Mouse (Mus musculus): ENCODE results near the gene Fam129b. TPM values are rescaled to one million over a fixed set of nuclear protein-coding genes. Genes with fewer than 3 reads are reported as not detected.

The Fam129b gene
- polyA plus RNA-seq, 2 experiments, result 2.7 to 5.9 TPM

DNA sequence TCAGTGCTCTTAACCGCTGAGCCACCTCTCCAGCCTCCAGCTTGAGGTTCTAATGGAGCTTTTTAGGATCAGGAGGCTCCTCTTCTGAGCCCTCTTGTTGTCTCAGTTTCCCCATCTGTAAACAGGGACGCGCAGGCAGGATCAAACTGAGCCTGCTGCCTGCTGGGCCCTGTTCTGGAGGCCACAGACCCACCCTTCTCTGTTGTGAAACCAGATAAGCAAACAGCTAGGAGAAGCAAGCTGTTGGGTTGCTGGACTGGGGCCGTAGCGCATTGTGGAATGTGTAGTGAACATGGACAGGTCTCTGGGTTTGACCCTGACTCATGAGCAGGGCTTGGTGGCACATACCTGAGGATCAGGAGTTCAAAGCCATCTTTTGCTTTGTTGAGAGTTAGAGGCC, 28.7 kb downstream of the Fam129b start:
- no peaks in the 10 kb centered on the region for H3K27me3 ChIP-seq (ENCODE audit: control insufficient read depth, insufficient read depth, low read length)
- no peaks in the 10 kb centered on the region for H3K9me3 ChIP-seq (ENCODE audit: control insufficient read depth, low read length)

DNA sequence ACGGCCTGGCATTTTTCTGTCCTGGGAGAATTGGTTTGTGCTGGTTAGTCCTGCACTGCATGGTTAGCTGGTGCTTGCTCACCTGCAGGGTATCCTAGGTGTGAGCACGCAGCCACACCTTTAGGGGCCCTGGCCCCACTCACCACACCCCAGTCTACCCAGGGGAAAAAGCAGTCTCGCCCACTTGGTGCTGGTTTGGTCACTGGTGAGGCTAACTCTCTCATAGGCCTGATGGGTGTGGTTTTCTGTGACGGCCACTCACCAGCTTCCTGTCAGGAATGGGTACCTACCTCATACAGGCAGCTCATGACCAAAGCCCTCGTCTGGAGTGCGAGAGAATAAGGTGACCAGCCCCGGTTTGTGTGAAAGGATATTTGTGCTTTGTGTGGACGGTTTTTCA, 29.4 kb downstream of the Fam129b start:
- no peak overlapping the region for H3K27ac ChIP-seq
- no peak for DNase-seq (ENCODE audit: low read depth in 3 of 3, low spot score in 3 of 3)
- H3K4me1 ChIP-seq (replicated peaks; ENCODE audit: control insufficient read depth in 2 of 2, insufficient read depth in 2 of 2, low read length in 1 of 2), result peaks cover 11 to 29% of the 10 kb centered on the region in 2 experiments

More for the DNA sequence above, 28.7 kb downstream of the Fam129b start:
- Histone ChIP-seq H3K4me3 (ENCODE audit: insufficient read depth in 1 of 2, low read depth in 2 of 2, low read length in 2 of 2) (no peak overlapping the region), H3K4me1 (replicated peaks; ENCODE audit: control insufficient read depth in 2 of 2, insufficient read depth in 2 of 2, low read length in 1 of 2) (peaks cover 11 to 29% of the 10 kb centered on the region in 2 experiments), H3K9ac (replicated peaks) (no peak overlapping the region), H3K36me3 (replicated peaks; ENCODE audit: control insufficient read depth, insufficient read depth, low read depth) (no peaks in the 10 kb centered on the region), H3K4me2 (ENCODE audit: low read depth) (no peak overlapping the region; the same call in 1 of the 2 replicates), H3K27ac (no peak overlapping the region)
- WGBS (ENCODE audit: insufficient replicate concordance), result 26% methylated on average over 5 of the region's 5 CpGs
- DNase-seq (ENCODE audit: low read depth in 3 of 3, low spot score in 3 of 3) (peak in 1 of 3 experiments; percentile 36), ATAC-seq (ENCODE audit: insufficient read depth) (peak; percentile 76)
- no peak for TF ChIP-seq EP300 (IDR thresholded peaks at IDR 0.05; ENCODE audit: low read depth)
- no peak for TF ChIP-seq CTCF (IDR thresholded peaks at IDR 0.05; ENCODE audit: low read depth)

DNA sequence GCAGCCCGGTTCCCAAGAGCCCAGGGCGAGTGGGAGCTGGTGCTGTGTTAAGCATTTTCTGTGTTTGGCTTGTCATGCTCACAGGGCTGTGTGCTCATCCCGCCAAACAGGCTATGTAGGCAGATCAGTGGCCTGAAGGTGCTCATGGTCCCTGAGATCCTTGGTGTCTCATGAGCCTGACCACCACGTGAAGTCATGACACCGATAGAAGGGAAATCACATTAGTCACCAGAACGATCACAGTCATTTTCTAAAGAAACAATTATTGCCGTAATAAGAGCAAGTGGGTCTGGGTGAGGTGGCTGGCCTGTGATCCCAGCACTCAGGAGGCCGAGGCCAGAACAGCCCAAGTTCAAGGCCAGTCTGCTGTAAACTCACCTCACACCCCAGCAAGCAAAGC, 31.5 kb downstream of the Fam129b start:
- H3K4me3 ChIP-seq (ENCODE audit: insufficient read depth in 1 of 2, low read depth in 2 of 2, low read length in 2 of 2), result no peak overlapping the region
- H3K27ac ChIP-seq, result no peak overlapping the region
- H3K9me3 ChIP-seq (ENCODE audit: control insufficient read depth, low read length), result no peaks in the 10 kb centered on the region
- H3K27me3 ChIP-seq (ENCODE audit: control insufficient read depth, insufficient read depth, low read length), result no peaks in the 10 kb centered on the region
- H3K4me1 ChIP-seq (replicated peaks; ENCODE audit: control insufficient read depth in 2 of 2, insufficient read depth in 2 of 2, low read length in 1 of 2), result peaks cover 11 to 29% of the 10 kb centered on the region in 2 experiments
- ATAC-seq (ENCODE audit: insufficient read depth), result no peak
- TF ChIP-seq CTCF (IDR thresholded peaks at IDR 0.05; ENCODE audit: low read depth) (no peak), EP300 (IDR thresholded peaks at IDR 0.05; ENCODE audit: low read depth) (no peak)
- no peak for DNase-seq (ENCODE audit: low read depth in 3 of 3, low spot score in 3 of 3)
- no peaks in the 10 kb centered on the region for H3K36me3 ChIP-seq (replicated peaks; ENCODE audit: control insufficient read depth, insufficient read depth, low read depth)
- H3K9ac ChIP-seq (replicated peaks), result no peak overlapping the region
- no peak overlapping the region for H3K4me2 ChIP-seq (ENCODE audit: low read depth)
- WGBS (ENCODE audit: insufficient replicate concordance), result 69% methylated on average over 8 of the region's 8 CpGs

More for the DNA sequence above, 29.4 kb downstream of the Fam129b start:
- no peaks in the 10 kb centered on the region for H3K27me3 ChIP-seq (ENCODE audit: control insufficient read depth, insufficient read depth, low read length)
- H3K36me3 ChIP-seq (replicated peaks; ENCODE audit: control insufficient read depth, insufficient read depth, low read depth), result no peaks in the 10 kb centered on the region
- no peak for TF ChIP-seq EP300 (IDR thresholded peaks at IDR 0.05; ENCODE audit: low read depth)
- 59% methylated on average over 8 of the region's 8 CpGs for WGBS (ENCODE audit: insufficient replicate concordance)
- no peak for ATAC-seq (ENCODE audit: insufficient read depth)
- H3K9me3 ChIP-seq (ENCODE audit: control insufficient read depth, low read length), result no peaks in the 10 kb centered on the region
- H3K4me2 ChIP-seq (ENCODE audit: low read depth), result no peak overlapping the region
- H3K9ac ChIP-seq (replicated peaks), result no peak overlapping the region
- no peak overlapping the region for H3K4me3 ChIP-seq (ENCODE audit: insufficient read depth in 1 of 2, low read depth in 2 of 2, low read length in 2 of 2)

DNA sequence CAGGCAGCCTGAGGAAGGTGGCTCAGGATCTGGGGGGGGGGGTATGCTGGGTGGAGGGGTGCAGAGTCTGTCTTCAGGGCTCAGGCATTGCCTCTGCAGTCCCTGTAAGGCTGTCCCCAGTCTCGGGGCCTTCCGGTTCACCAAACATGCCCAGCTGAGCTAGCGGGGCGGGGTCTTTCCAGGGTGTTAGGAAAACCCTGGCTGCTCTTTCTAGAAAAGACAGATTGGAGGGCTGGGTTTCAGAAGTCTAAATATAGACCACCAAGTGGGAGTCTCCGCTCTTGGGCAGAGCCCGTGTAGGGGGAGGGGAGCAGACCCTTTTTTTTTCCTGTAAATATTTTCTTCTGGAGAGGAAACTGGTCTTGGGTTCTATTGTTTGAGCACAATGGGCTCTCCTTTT, 32.4 kb downstream of the Fam129b start:
- H3K9me3 ChIP-seq (ENCODE audit: control insufficient read depth, low read length), result no peaks in the 10 kb centered on the region
- no peak overlapping the region for H3K9ac ChIP-seq (replicated peaks)
- H3K4me2 ChIP-seq (ENCODE audit: low read depth), result no peak overlapping the region
- DNase-seq (ENCODE audit: low read depth in 3 of 3, low spot score in 3 of 3) (no peak), ATAC-seq (ENCODE audit: insufficient read depth) (no peak)
- peaks cover 11 to 27% of the 10 kb centered on the region in 2 experiments for H3K4me1 ChIP-seq (replicated peaks; ENCODE audit: control insufficient read depth in 2 of 2, insufficient read depth in 2 of 2, low read length in 1 of 2)
- H3K36me3 ChIP-seq (replicated peaks; ENCODE audit: control insufficient read depth, insufficient read depth, low read depth), result no peaks in the 10 kb centered on the region
- H3K27ac ChIP-seq, result no peak overlapping the region
- H3K4me3 ChIP-seq (ENCODE audit: insufficient read depth in 1 of 2, low read depth in 2 of 2, low read length in 2 of 2), result no peak overlapping the region
- WGBS (ENCODE audit: insufficient replicate concordance), result 39% methylated on average over 6 of the region's 6 CpGs
- H3K27me3 ChIP-seq (ENCODE audit: control insufficient read depth, insufficient read depth, low read length), result no peaks in the 10 kb centered on the region
- TF ChIP-seq EP300 (IDR thresholded peaks at IDR 0.05; ENCODE audit: low read depth), result no peak
- no peak for TF ChIP-seq CTCF (IDR thresholded peaks at IDR 0.05; ENCODE audit: low read depth)

DNA sequence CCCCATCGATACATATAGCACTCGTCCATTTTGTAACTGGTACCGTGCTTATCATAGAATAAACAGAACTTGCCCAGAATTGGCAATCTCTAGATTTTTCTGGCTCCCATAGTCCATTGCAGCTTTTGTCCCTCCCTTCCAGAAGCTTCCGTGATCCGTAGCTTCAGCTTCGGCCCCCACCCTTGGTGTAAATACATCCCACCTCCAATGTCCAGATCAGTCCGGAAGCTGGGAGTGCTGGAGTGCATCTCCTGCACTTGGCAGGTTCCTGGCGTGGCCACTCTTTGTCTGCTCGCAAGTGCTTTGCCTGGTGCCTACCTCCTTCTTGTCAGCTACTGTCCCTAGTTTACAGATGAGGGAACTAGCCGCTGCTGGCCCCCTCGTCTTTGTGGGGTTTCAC, 32.9 kb downstream of the Fam129b start:
- TF ChIP-seq CTCF (IDR thresholded peaks at IDR 0.05; ENCODE audit: low read depth), result no peak
- TF ChIP-seq EP300 (IDR thresholded peaks at IDR 0.05; ENCODE audit: low read depth), result no peak
- H3K27me3 ChIP-seq (ENCODE audit: control insufficient read depth, insufficient read depth, low read length), result no peaks in the 10 kb centered on the region
- no peak overlapping the region for H3K27ac ChIP-seq
- H3K4me3 ChIP-seq (ENCODE audit: insufficient read depth in 1 of 2, low read depth in 2 of 2, low read length in 2 of 2), result no peak overlapping the region
- H3K4me1 ChIP-seq (replicated peaks; ENCODE audit: control insufficient read depth in 2 of 2, insufficient read depth in 2 of 2, low read length in 1 of 2), result peaks cover 8 to 22% of the 10 kb centered on the region in 2 experiments
- DNase-seq (ENCODE audit: low read depth in 3 of 3, low spot score in 3 of 3) (no peak), ATAC-seq (ENCODE audit: insufficient read depth) (no peak)
- no peak overlapping the region for H3K4me2 ChIP-seq (ENCODE audit: low read depth)
- WGBS (ENCODE audit: insufficient replicate concordance), result 49% methylated on average over 11 of the region's 11 CpGs
- H3K9ac ChIP-seq (replicated peaks), result no peak overlapping the region
- no peaks in the 10 kb centered on the region for H3K36me3 ChIP-seq (replicated peaks; ENCODE audit: control insufficient read depth, insufficient read depth, low read depth)
- H3K9me3 ChIP-seq (ENCODE audit: control insufficient read depth, low read length), result no peaks in the 10 kb centered on the region

Data from liver, embryonic 14.5 days (tissue).